Mouse (Mus musculus) cerebellum, postnatal 4 days (tissue): ENCODE measurements around the gene Gm7971.
"Not testable (repeated sequence)": the region's sequence is repeated elsewhere in the genome, so short reads cannot be mapped to it uniquely, and the experiment has no call there.

Experiments used
- DNase-seq, 2 experiments: peaks; one replicate each; pipeline ENCODE4 v3.0.0; 2022; ENCODE audit warnings: low spot score in 2 of 2, mixed read lengths in 1 of 2

Gene Gm7971

GRCm38 (mm10) chr5:95594775-95595174 lies at the start of gene Gm7971:
Gene Gm7971, minus strand, starts transcription at chr5:95594875.
- not testable (repeated sequence) for DNase-seq
